Mouse (Mus musculus): ENCODE data around the gene Cops9.

Cops9 gene

GRCm38 (mm10) chr1:92596019-92596418 is 45.8 kb downstream of the Cops9 start:
- no peak for DNase-seq (ENCODE audit: low spot score)

- no peak for DNase-seq (ENCODE audit: low spot score)
These were observed 47.7 kb downstream of the Cops9 start, which contains the start of gene Olfr1411 for GRCm38 (mm10) chr1:92594111-92594510. Olfr1411 (plus strand) TSS chr1:92594411.

Data from yolk sac, embryonic 10.5 days (tissue).